Mouse (Mus musculus): Measurements from ENCODE around the gene C130032M10Rik. TPM values are rescaled to one million over a fixed set of nuclear protein-coding genes. Genes with fewer than 3 reads are reported as not detected.

Gene C130032M10Rik
- polyA plus RNA-seq, 1 experiment: not detected

DNA sequence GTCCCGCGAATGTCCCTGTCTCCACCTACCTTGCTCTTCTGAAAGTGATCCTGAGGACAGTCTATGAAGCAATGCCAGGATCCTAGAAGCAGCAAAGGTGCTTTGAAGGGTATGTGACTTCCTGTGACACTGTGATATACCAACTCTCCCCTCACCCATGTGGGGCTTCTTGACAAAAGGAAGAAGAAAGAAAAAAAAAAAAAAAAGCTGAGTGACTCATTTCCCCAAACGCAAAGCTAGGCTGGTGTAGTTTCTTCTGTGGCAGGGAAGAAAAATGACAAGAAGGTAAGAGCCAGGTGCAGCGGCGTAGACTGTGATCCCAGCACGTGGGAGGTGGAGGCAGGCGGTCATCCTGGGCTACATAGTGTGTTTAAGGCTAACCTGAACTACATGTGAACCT lies 19.0 kb upstream of the C130032M10Rik start:
- Histone ChIP-seq H3K4me1 (ENCODE audit: control insufficient read depth, insufficient read depth, low read length) (no peaks in the 10 kb centered on the region), H3K27ac (ENCODE audit: insufficient read depth, low read length) (no peak overlapping the region), H3K4me3 (ENCODE audit: insufficient read depth, low read length) (no peak overlapping the region)
- TF ChIP-seq CTCF (IDR thresholded peaks at IDR 0.05; ENCODE audit: borderline replicate concordance, insufficient read depth, low read length): no peak
- no peak for TF ChIP-seq POLR2A (IDR thresholded peaks at IDR 0.05; ENCODE audit: low read depth, low read length)

DNA sequence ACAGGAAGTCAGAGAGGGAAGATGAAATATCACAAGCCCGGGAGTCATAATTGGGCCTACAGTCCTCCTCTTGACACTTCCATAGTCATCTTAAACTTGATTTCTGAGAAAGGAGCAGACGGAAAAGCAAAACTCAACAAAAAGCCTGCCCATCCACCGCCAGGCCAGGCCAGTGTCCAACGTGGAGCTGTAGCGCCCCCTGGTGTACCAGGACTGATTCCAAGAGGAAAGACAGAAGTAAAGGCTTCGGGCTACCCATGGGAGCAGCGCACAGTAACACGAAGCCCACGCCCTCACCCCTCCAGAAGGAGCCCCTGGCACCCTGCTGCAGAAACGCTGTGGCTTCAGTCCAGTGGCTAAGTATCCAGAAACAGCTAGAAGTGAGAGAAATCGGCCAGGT lies 17.3 kb upstream of the C130032M10Rik start:
- TF ChIP-seq CTCF (IDR thresholded peaks at IDR 0.05; ENCODE audit: borderline replicate concordance, insufficient read depth, low read length) (peak; percentile 91), POLR2A (IDR thresholded peaks at IDR 0.05; ENCODE audit: low read depth, low read length) (no peak)
- Histone ChIP-seq H3K4me1 (ENCODE audit: control insufficient read depth, insufficient read depth, low read length) (no peaks in the 10 kb centered on the region), H3K27ac (ENCODE audit: insufficient read depth, low read length) (no peak overlapping the region), H3K4me3 (ENCODE audit: insufficient read depth, low read length) (no peak overlapping the region)

DNA sequence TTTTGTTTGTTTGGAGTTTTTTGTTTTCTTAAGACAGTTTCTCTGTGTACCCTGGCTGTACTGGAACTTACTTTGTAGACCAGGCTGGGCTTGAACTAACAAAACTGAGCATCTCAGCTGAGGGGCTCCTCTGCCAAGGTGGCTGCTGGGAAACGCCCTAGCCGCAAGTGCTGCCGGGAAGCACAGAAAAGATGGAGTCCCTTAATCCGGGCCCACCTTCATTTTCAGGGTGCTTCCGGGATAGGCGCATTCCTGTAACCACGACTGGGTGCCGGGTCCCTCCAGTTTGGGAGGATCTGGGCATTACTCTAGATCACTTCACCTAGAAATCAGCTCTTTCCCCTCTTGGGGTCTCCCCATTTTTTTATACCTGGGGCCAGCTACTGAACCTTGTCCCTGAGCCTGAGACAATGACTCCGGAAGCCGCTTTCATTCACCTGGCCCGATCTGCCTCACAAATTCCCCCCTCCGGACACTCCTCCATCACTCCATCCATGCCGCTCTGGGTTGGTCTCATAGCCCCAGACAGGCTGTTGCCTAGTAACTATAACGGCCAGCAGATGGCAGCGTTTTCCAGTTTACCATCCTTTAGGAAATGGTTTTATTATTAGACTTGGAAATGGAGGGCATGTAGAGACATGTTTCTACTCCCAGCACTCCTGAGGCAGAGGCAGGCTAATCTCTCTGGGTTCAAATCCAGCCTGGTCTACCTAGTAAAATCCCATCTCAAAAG lies 15.5 kb upstream of the C130032M10Rik start:
- Histone ChIP-seq H3K27ac (ENCODE audit: insufficient read depth, low read length) (no peak overlapping the region), H3K4me1 (ENCODE audit: control insufficient read depth, insufficient read depth, low read length) (no peaks in the 10 kb centered on the region), H3K4me3 (ENCODE audit: insufficient read depth, low read length) (no peak overlapping the region)
- TF ChIP-seq CTCF (IDR thresholded peaks at IDR 0.05; ENCODE audit: borderline replicate concordance, insufficient read depth, low read length): no peak

DNA sequence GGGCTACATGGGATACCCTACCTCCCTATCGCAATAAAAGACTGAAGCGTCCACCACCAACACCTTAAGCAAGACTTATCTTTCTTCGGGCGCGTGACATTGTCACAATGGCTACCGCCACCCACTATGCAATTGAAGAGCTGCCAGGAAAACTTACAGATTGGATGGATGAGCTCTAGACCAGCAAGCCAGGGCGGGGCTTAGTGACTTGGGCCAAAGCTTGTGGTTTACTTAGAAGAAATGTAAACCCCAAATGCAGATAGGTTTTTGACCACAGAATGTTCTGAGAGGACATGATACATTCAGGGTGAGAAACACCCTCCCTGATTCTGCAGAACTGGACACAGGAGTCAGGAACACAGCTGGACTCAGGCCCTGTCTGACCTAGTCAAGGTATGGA lies 14.4 kb upstream of the C130032M10Rik start:
- Histone ChIP-seq H3K4me1 (ENCODE audit: control insufficient read depth, insufficient read depth, low read length) (no peaks in the 10 kb centered on the region), H3K4me3 (ENCODE audit: insufficient read depth, low read length) (no peak overlapping the region), H3K27ac (ENCODE audit: insufficient read depth, low read length) (no peak overlapping the region)
- TF ChIP-seq POLR2A (IDR thresholded peaks at IDR 0.05; ENCODE audit: low read depth, low read length) (no peak), CTCF (IDR thresholded peaks at IDR 0.05; ENCODE audit: borderline replicate concordance, insufficient read depth, low read length) (no peak)

DNA sequence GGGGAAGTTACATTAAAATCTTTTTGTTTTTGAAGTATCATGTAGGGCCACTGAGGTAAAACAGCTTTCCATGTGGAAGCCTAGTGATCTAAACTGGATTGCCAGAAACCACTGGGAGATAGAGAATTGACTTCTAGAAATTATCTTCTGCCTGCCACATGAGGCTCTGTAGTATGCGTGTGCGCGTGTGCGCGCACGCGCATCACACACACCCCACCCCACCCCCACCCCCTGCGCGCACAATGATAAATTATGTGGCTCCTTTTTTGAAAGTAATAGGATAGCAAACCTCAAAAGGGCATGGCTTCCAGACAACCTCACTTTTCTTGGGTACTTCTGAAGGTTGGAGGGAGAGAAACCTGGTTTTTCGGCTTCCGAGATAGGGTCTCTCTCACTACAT lies 13.6 kb upstream of the C130032M10Rik start:
- no peak for TF ChIP-seq CTCF (IDR thresholded peaks at IDR 0.05; ENCODE audit: borderline replicate concordance, insufficient read depth, low read length)
- TF ChIP-seq POLR2A (IDR thresholded peaks at IDR 0.05; ENCODE audit: low read depth, low read length): no peak
- no peaks in the 10 kb centered on the region for H3K4me1 ChIP-seq (ENCODE audit: control insufficient read depth, insufficient read depth, low read length)
- no peak overlapping the region for H3K4me3 ChIP-seq (ENCODE audit: insufficient read depth, low read length)
- H3K27ac ChIP-seq (ENCODE audit: insufficient read depth, low read length): no peak overlapping the region

DNA sequence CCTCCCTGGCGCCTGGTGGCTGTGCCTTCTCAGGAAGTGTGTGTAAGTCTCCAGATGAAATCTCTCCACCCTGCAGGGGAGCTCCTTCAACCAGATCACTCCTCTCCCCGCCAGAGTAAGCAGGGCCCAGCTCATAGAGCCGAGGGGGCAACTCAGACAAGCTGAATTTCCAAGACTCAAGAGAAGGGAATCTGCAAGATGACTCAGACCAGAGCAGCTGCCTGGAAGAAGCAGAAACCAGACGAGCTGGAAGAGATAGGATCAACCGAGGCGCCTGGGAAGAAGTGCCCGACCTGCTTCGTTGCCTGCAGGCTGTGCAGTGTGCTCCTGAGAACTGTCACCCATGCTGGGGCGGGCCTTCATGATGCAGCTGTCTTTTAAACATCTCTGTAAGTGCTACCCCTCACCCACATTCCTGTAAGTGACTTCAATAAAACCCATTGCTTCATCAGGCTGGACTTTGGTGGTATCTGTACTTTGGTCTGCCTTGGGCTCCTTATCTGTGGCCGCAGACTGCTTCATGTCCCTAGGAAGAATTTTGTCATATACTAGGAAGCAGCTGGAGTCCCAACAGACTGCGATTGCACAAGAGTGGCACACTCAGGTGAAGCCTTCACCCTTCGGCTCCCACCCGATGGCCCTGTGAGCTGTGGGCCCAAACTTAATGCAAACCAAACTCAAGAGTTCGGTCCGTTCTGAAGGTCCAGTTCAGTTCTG lies 12.6 kb upstream of the C130032M10Rik start:
- Histone ChIP-seq H3K27ac (ENCODE audit: insufficient read depth, low read length) (no peak overlapping the region), H3K4me3 (ENCODE audit: insufficient read depth, low read length) (no peak overlapping the region), H3K4me1 (ENCODE audit: control insufficient read depth, insufficient read depth, low read length) (no peaks in the 10 kb centered on the region)
- TF ChIP-seq CTCF (IDR thresholded peaks at IDR 0.05; ENCODE audit: borderline replicate concordance, insufficient read depth, low read length): no peak
- no peak for TF ChIP-seq POLR2A (IDR thresholded peaks at IDR 0.05; ENCODE audit: low read depth, low read length)

DNA sequence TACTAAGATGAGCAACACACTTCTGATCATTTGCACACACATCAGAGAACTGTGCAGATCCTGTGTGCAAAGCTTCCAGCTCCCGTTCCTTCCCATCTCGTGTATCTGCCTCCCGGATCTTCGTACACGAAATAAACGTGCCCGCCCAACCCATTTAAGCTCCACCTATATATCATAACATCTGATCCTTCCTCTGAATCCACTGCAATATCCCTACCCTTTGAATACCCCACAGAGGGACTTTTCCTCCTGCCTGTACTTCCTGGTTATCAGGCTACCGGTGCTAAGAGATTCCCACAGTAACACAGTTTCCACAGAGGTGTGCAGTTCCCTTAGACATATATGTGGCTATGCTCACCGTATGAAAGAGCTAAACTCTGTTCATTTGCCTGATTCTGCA lies 10.7 kb upstream of the C130032M10Rik start, which contains the start of gene Ccr4:
Ccr4 (minus strand) TSS at position 101 of the 400 bp plus-strand sequence.
- TF ChIP-seq POLR2A (IDR thresholded peaks at IDR 0.05; ENCODE audit: low read depth, low read length) (no peak), CTCF (IDR thresholded peaks at IDR 0.05; ENCODE audit: borderline replicate concordance, insufficient read depth, low read length) (no peak)
- no peak within 1 kb of the TSS for H3K27ac ChIP-seq (ENCODE audit: insufficient read depth, low read length)
- H3K4me3 ChIP-seq (ENCODE audit: insufficient read depth, low read length): no peak within 1 kb of the TSS
- H3K4me1 ChIP-seq (ENCODE audit: control insufficient read depth, insufficient read depth, low read length): no peaks in the 10 kb centered on the region

DNA sequence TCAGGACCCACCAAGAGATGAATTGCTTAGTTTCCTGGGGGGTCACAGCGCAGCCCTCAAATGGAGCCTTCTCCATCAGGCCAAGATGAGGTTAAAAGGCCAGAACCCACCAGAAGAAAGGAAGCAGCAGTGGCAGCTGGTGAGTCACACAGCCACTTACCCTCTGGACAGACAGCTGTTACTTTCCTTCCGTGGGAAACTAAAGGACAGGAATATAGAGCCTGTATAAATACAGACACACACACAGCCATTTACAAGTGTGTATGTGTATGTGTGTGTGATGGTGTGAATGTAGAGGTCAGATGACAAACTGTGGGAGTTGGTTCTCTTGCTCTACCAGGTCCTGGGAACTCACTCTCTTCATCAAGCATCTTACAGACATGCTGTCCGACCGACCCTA lies 8.9 kb upstream of the C130032M10Rik start:
- Histone ChIP-seq H3K4me3 (ENCODE audit: insufficient read depth, low read length) (no peak overlapping the region), H3K4me1 (ENCODE audit: control insufficient read depth, insufficient read depth, low read length) (no peaks in the 10 kb centered on the region), H3K27ac (ENCODE audit: insufficient read depth, low read length) (no peak overlapping the region)
- TF ChIP-seq POLR2A (IDR thresholded peaks at IDR 0.05; ENCODE audit: low read depth, low read length): no peak

DNA sequence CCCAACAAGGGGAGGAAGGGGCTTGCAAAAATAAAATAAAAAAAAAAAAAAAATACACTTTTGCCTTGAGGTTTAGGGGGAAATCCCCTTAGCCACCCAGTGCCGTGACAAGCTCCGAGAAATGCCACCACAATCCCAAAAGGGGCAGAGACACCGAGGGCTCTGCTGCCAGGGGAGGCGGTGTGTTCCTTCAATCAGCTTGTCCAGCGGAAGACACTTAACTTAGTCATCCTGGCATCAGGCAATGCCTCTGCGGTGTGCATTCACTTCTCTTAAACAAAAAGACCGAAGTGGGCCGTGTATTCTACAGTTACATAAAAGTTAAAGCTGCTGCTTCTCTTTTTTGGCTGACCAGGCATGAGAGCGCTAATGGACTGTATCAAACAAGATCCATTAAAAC lies 8.1 kb upstream of the C130032M10Rik start:
- Histone ChIP-seq H3K27ac (ENCODE audit: insufficient read depth, low read length) (no peak overlapping the region), H3K4me1 (ENCODE audit: control insufficient read depth, insufficient read depth, low read length) (no peaks in the 10 kb centered on the region)
- TF ChIP-seq POLR2A (IDR thresholded peaks at IDR 0.05; ENCODE audit: low read depth, low read length) (no peak), CTCF (IDR thresholded peaks at IDR 0.05; ENCODE audit: borderline replicate concordance, insufficient read depth, low read length) (no peak)

DNA sequence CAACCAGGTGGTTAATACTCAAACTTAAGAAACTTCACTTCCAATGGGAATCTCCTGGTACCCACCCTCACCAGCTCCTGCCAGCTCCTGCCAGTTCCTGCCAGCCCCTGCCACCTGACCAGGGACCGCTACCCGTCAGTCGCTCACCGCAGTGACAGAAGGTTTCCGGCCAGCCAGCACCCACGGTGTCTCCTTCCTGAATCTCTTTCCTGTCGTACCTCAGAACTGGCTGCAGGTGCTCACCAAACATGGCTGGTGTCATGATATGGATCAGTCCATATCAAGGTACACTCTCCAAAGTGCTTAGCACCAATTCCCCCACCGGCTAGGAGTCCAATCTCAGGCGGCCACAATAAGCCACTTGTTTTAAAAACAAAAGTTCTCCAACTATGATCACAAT lies 5.7 kb upstream of the C130032M10Rik start:
- TF ChIP-seq POLR2A (IDR thresholded peaks at IDR 0.05; ENCODE audit: low read depth, low read length) (no peak), CTCF (IDR thresholded peaks at IDR 0.05; ENCODE audit: borderline replicate concordance, insufficient read depth, low read length) (no peak)
- H3K27ac ChIP-seq (ENCODE audit: insufficient read depth, low read length): no peak overlapping the region
- H3K4me1 ChIP-seq (ENCODE audit: control insufficient read depth, insufficient read depth, low read length): no peaks in the 10 kb centered on the region
- no peak overlapping the region for H3K4me3 ChIP-seq (ENCODE audit: insufficient read depth, low read length)

More for the DNA sequence above, 8.1 kb upstream of the C130032M10Rik start:
- no peak overlapping the region for H3K4me3 ChIP-seq (ENCODE audit: insufficient read depth, low read length)
